Comparison of ENCODE assay signal across 7 mouse cellular contexts in the genomic region with DNA sequence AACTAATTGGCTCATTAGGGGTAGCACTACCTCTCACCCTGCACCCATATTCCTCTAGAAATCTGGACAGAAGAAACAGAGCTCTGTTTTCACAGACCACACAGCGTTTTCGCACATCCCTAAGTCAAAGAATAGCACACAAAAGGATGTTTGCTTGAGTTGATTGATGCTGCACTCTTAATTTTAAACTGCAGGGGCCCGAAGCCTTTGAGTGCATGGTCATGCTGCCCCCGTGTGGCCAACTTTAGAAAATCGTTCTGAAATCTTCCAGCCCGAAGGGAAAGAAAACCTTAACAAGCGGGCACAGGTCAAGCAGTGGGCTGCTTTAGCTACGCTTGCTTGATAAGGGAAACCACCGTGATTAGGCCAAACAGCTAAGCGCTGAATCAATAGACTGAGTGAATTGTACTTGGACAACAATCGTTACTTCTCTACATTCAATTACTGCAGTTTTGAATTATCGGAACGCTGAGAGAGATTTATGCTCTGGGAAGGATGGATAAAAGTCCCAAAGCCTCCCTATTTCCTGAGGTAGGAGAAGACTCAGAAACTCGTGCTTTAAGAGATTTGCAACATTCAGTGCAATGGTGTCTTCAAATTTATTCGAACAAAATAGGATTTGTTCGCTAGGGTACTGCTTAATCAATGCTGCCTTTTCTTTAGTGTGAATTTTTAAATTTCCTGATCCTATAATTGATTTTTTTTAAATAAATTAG.
DNase-seq lines count a peak whose midpoint lies in the region; ATAC-seq lines count a peak whose summit lies in the region.

No protein-coding gene starts in this region.

- no peaks in the 10 kb centered on the region for H3K4me1 ChIP-seq in intestine, embryonic 16.5 days (ENCODE audit: control insufficient read depth, insufficient read depth, low read length)
- peaks cover 3% of the 10 kb centered on the region; the same call in 1 of the 2 replicates for H3K4me1 ChIP-seq in midbrain, embryonic 13.5 days (replicated peaks)

- H3K9me3 ChIP-seq in intestine, embryonic 16.5 days (ENCODE audit: control insufficient read depth, low read length), result no peaks in the 10 kb centered on the region
- H3K9me3 ChIP-seq in midbrain, embryonic 13.5 days, result no peaks in the 10 kb centered on the region

- H3K9ac ChIP-seq in intestine, embryonic 16.5 days (ENCODE audit: low read depth, low read length), result no peak overlapping the region
- 0 out of 2 replicates have a peak overlapping the region, but pooled peaks have one; percentile 16 for H3K9ac ChIP-seq in midbrain, embryonic 13.5 days (replicated peaks)

- ATAC-seq in granulocyte monocyte progenitor cell, adult 5-6 weeks (replicated peaks; ENCODE audit: poor library complexity, severe bottlenecking), result peak; percentile 88
- ATAC-seq in intestine, embryonic 16.5 days, result peak; percentile 42
- peak; percentile 91 for ATAC-seq in midbrain, embryonic 13.5 days

- H3K27ac ChIP-seq in intestine, embryonic 16.5 days (ENCODE audit: low read length), result no peak overlapping the region
- peak overlapping the region; percentile 68; the same call in 1 of the 2 replicates for H3K27ac ChIP-seq in midbrain, embryonic 13.5 days

- H3K27me3 ChIP-seq in intestine, embryonic 16.5 days (replicated peaks; ENCODE audit: control insufficient read depth, insufficient read depth, low read length), result no peaks in the 10 kb centered on the region
- no peaks in the 10 kb centered on the region for H3K27me3 ChIP-seq in midbrain, embryonic 13.5 days

- H3K36me3 ChIP-seq in intestine, embryonic 16.5 days (ENCODE audit: control insufficient read depth, insufficient read depth, low read length), result no peaks in the 10 kb centered on the region
- H3K36me3 ChIP-seq in midbrain, embryonic 13.5 days, result no peaks in the 10 kb centered on the region

- 18% methylated on average over 16 of the region's 16 CpGs for WGBS in intestine, embryonic 16.5 days
- 15% methylated on average over 16 of the region's 16 CpGs for WGBS in midbrain, embryonic 13.5 days

- no peak overlapping the region for H3K4me3 ChIP-seq in intestine, embryonic 16.5 days (ENCODE audit: low read length)
- no peak overlapping the region for H3K4me3 ChIP-seq in midbrain, embryonic 13.5 days (replicated peaks)

- H3K4me2 ChIP-seq in intestine, embryonic 16.5 days (ENCODE audit: low read depth, low read length), result peak overlapping the region; percentile 37; the same call in 1 of the 2 replicates
- H3K4me2 ChIP-seq in midbrain, embryonic 13.5 days (replicated peaks), result peak overlapping the region; percentile 35

- DNase-seq in adrenal gland, adult 2 months, result peak; percentile 66
- peak; percentile 94 for DNase-seq in embryo, embryonic 10.5 days (ENCODE audit: low spot score)
- peak; percentile 77 to 86 for DNase-seq in left cerebral cortex, postnatal 14 days (ENCODE audit: low spot score in 2 of 2)
- peak; percentile 18 to 65 for DNase-seq in spleen, adult 18-20 months

- intact Hi-C loops in left cerebral cortex, postnatal 14 days (cut with DNase I), result loop anchor here (5.0 kb wide), 5 partner anchors 490 to 875 kb away; partner anchors contain the start of genes Lcorl and Ncapg

Comparison
In these comparisons a context has a peak if more than half of its experiments do, and no peak if none do; other contexts are left out.
1. DNase-seq: peak in every context shown above with its lines; median percentile 94 in embryo, embryonic 10.5 days; 82 in left cerebral cortex, postnatal 14 days; 66 in adrenal gland, adult 2 months; 42 in spleen, adult 18-20 months.